Comparison of ENCODE assay signal across 23 mouse cellular contexts in the genomic region with DNA sequence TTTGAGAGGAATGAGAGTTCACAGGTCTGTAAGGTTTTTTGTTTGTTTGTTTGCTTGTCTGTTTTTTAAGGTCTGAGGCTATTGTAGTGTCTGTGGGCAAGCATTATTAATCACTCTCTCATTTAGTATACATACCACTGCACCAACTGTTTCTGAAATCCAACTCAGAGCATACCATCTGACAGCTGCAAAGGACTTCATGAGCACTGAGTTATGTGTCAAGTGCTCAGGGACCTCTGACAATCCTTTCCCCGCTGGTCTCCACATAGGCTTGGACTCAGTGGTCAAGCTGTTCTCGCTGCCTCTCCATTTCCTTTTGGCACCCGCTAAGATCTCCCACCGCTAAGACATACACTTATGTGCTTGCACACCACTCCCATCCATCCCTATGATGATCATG. TPM values are rescaled to one million over a fixed set of nuclear protein-coding genes. Genes with fewer than 3 reads are reported as not detected.
A peak's percentile ranks its signal among the peaks of the same experiment; 100 is the strongest.
DNase-seq lines count a peak whose midpoint lies in the region; ATAC-seq and TF ChIP-seq lines count a peak whose summit lies in the region.
"Had no signal": no experiment of that assay in that cellular context is flagged by ENCODE, and none has a peak within 500 bp of the region (broad histone marks: within the 10 kb centered on the region; RNA-seq: fewer than 3 reads in every experiment).

No protein-coding gene starts in this region.

- H3K79me2 ChIP-seq in myocyte (ENCODE audit: control insufficient read depth, insufficient read depth): no peaks in the 10 kb centered on the region

- no peaks in the 10 kb centered on the region for H3K4me1 ChIP-seq in heart, embryonic 10.5 days
- peaks cover 2% of the 10 kb centered on the region; the same call in 1 of the 2 replicates for H3K4me1 ChIP-seq in midbrain, embryonic 11.5 days (ENCODE audit: control insufficient read depth, insufficient read depth, low read length)
- H3K4me1 ChIP-seq in midbrain, embryonic 14.5 days (ENCODE audit: control insufficient read depth, insufficient read depth, low read length): 0 out of 2 replicates have a peak, but pooled peaks cover 3% of the 10 kb centered on the region
- H3K4me1 ChIP-seq in thymus, adult 2 months (replicated peaks; ENCODE audit: control insufficient read depth, insufficient read depth, low read length): peaks cover 9% of the 10 kb centered on the region

- peak; percentile 44 for DNase-seq in heart, adult 11 months
- DNase-seq in heart, embryonic 10.5 days (ENCODE audit: low spot score): no peak
- peak; percentile 37 for DNase-seq in midbrain, embryonic 11.5 days (ENCODE audit: low spot score, missing footprints)
- DNase-seq in midbrain, embryonic 14.5 days: no peak
- no peak for DNase-seq in thymus, adult 2 months
- DNase-seq in thymus, adult 18-20 months: no peak
- DNase-seq in kidney, postnatal 10 days: no peak
- DNase-seq: adrenal gland, adult 2 months; adrenal gland, adult 8-10 months; adrenal gland, postnatal 10 days; adrenal gland, postnatal 14 days; adrenal gland, postnatal 25 days; adrenal gland, postnatal 36 days; B cell, adult 2 months; cerebellum, adult 11 months; cerebellum, adult 11-12 months had no signal

- TF ChIP-seq POLR2A in thymus, adult 2 months (IDR thresholded peaks at IDR 0.05; ENCODE audit: control insufficient read depth, extremely low read depth, insufficient read depth, low read length, poor library complexity): no peak
- no peak for TF ChIP-seq POLR2A in myocyte (IDR thresholded peaks at IDR 0.05; ENCODE audit: insufficient read length, low read depth)

- no peak overlapping the region for H3ac ChIP-seq in myocyte (ENCODE audit: control insufficient read depth, insufficient read length)

- H3K27ac ChIP-seq in heart, embryonic 10.5 days: no peak overlapping the region
- H3K27ac ChIP-seq in midbrain, embryonic 11.5 days (ENCODE audit: low read depth, low read length): no peak overlapping the region
- no peak overlapping the region for H3K27ac ChIP-seq in midbrain, embryonic 14.5 days (replicated peaks; ENCODE audit: low read depth, low read length)
- H3K27ac ChIP-seq in thymus, adult 2 months (ENCODE audit: control insufficient read depth, insufficient read depth, low read length): peak overlapping the region; percentile 45; the same call in 1 of the 2 replicates

- TF ChIP-seq CTCF in thymus, adult 2 months (IDR thresholded peaks at IDR 0.05; ENCODE audit: borderline replicate concordance, control insufficient read depth, extremely low read depth, insufficient read depth, low read length, poor library complexity): no peak

- H3K9me3 ChIP-seq in heart, embryonic 10.5 days: no peaks in the 10 kb centered on the region
- H3K9me3 ChIP-seq in midbrain, embryonic 11.5 days (ENCODE audit: control insufficient read depth, low read length): no peaks in the 10 kb centered on the region
- H3K9me3 ChIP-seq in midbrain, embryonic 14.5 days (ENCODE audit: control insufficient read depth, low read length): no peaks in the 10 kb centered on the region
- H3K9me3 ChIP-seq: G1E had no signal

- no peak overlapping the region for H3K9ac ChIP-seq in midbrain, embryonic 11.5 days (ENCODE audit: low read length)
- no peak overlapping the region for H3K9ac ChIP-seq in midbrain, embryonic 14.5 days (replicated peaks; ENCODE audit: low read length)

- 78% methylated on average over 4 of the region's 4 CpGs for WGBS in heart, embryonic 10.5 days
- WGBS in midbrain, embryonic 11.5 days: 88% methylated on average over 4 of the region's 4 CpGs
- 93% methylated on average over 4 of the region's 4 CpGs for WGBS in midbrain, embryonic 14.5 days
- WGBS in thymus, adult 2 months: 96% methylated on average over 4 of the region's 4 CpGs

- no peaks in the 10 kb centered on the region for H3K27me3 ChIP-seq in heart, embryonic 10.5 days (ENCODE audit: insufficient read depth, poor library complexity, severe bottlenecking)
- no peaks in the 10 kb centered on the region for H3K27me3 ChIP-seq in midbrain, embryonic 11.5 days (ENCODE audit: control insufficient read depth, insufficient read depth, low read length)
- H3K27me3 ChIP-seq in midbrain, embryonic 14.5 days (ENCODE audit: control insufficient read depth, insufficient read depth, low read length): no peaks in the 10 kb centered on the region
- no peaks in the 10 kb centered on the region for H3K27me3 ChIP-seq in thymus, adult 2 months (ENCODE audit: control insufficient read depth, insufficient read depth, low read length)
- no peaks in the 10 kb centered on the region for H3K27me3 ChIP-seq in myocyte (ENCODE audit: control insufficient read depth, insufficient read depth, insufficient read length)
- H3K27me3 ChIP-seq: CH12.LX had no signal

- no peak overlapping the region for H3K4me3 ChIP-seq in heart, embryonic 10.5 days
- no peak overlapping the region for H3K4me3 ChIP-seq in midbrain, embryonic 11.5 days (ENCODE audit: low read depth, low read length)
- H3K4me3 ChIP-seq in midbrain, embryonic 14.5 days (replicated peaks; ENCODE audit: low read depth, low read length): no peak overlapping the region
- no peak overlapping the region for H3K4me3 ChIP-seq in thymus, adult 2 months (ENCODE audit: control insufficient read depth, insufficient read depth, low read length)
- no peak overlapping the region for H3K4me3 ChIP-seq in myocyte

- no peak overlapping the region for H3K4me2 ChIP-seq in midbrain, embryonic 11.5 days
- H3K4me2 ChIP-seq in midbrain, embryonic 14.5 days (ENCODE audit: low read length): no peak overlapping the region
- no peak overlapping the region for H3K4me2 ChIP-seq in myocyte (ENCODE audit: low read depth)

- ATAC-seq in midbrain, embryonic 11.5 days (ENCODE audit: low FRiP score): no peak
- no peak for ATAC-seq in midbrain, embryonic 14.5 days (ENCODE audit: low FRiP score, low TSS enrichment)
- ATAC-seq: activated CD4-positive, CD25-positive, alpha-beta regulatory T cell, adult 4 months; CD4-positive, CD25-positive, alpha-beta regulatory T cell, adult 4 months; Patski had no signal

- no peaks in the 10 kb centered on the region for H3K36me3 ChIP-seq in heart, embryonic 10.5 days
- H3K36me3 ChIP-seq in midbrain, embryonic 11.5 days (ENCODE audit: control insufficient read depth, insufficient read depth, low read length): no peaks in the 10 kb centered on the region
- H3K36me3 ChIP-seq in midbrain, embryonic 14.5 days (ENCODE audit: control insufficient read depth, insufficient read depth, low read length): no peaks in the 10 kb centered on the region
- H3K36me3 ChIP-seq in thymus, adult 2 months (ENCODE audit: control insufficient read depth, insufficient read depth, low read length): no peaks in the 10 kb centered on the region
- no peaks in the 10 kb centered on the region for H3K36me3 ChIP-seq in myocyte (ENCODE audit: control insufficient read depth, insufficient read depth)
- H3K36me3 ChIP-seq: G1E had no signal

TF ChIP-seq in myocyte, 11 proteins besides CTCF, POLR2A, EP300 and RAD21:
- peak in 2 of 3 experiments; percentile 19 to 56 for TF ChIP-seq MYOG (IDR thresholded peaks at IDR 0.05; ENCODE audit: control insufficient read depth in 1 of 3, insufficient read depth in 1 of 3, insufficient read length in 2 of 3, low read depth in 2 of 3)
- TF ChIP-seq CEBPB (IDR thresholded peaks at IDR 0.05; ENCODE audit: insufficient read depth, poor library complexity, severe bottlenecking): no peak
- TF ChIP-seq MYOD1 (IDR thresholded peaks at IDR 0.05; ENCODE audit: control insufficient read depth in 1 of 3, insufficient read length in 2 of 3, low read depth in 2 of 3): peak in 2 of 3 experiments; percentile 39 to 56

RNA-seq across cellular contexts. Expression of a gene that starts 4.3 kb away (rescaled TPM):
- polyA plus RNA-seq in heart, embryonic 10.5 days (2016; fragmentation: Nextera tagmentation; extraction: Ambion mirVana): 4.7 and 5.3 TPM in 2 replicates
- polyA plus RNA-seq in midbrain, embryonic 11.5 days (2014; fragmentation: Nextera tagmentation; extraction: Ambion mirVana): 4.7 and 5.0 TPM in 2 replicates
- polyA plus RNA-seq in midbrain, embryonic 14.5 days (2014; fragmentation: Nextera tagmentation; extraction: Ambion mirVana): 3.1 and 7.9 TPM in 2 replicates
- 5.5 and 7.4 TPM in 2 replicates for polyA plus RNA-seq in thymus, adult 2 months (2012; rRNA removed)
- 1.8 TPM for polyA plus RNA-seq in myocyte (2012; fragmentation: generic; extraction: Trizol)
- polyA plus RNA-seq: G1E had no signal

RNA-seq across cellular contexts. Expression of a gene that starts 18.9 kb away (rescaled TPM):
- polyA plus RNA-seq in heart, embryonic 10.5 days (2016; fragmentation: Nextera tagmentation; extraction: Ambion mirVana): 32.3 and 39.3 TPM in 2 replicates
- polyA plus RNA-seq in midbrain, embryonic 11.5 days (2014; fragmentation: Nextera tagmentation; extraction: Ambion mirVana): 28.7 and 31.4 TPM in 2 replicates
- 15.2 and 24.8 TPM in 2 replicates for polyA plus RNA-seq in midbrain, embryonic 14.5 days (2014; fragmentation: Nextera tagmentation; extraction: Ambion mirVana)
- polyA plus RNA-seq in thymus, adult 2 months (2012; rRNA removed): 119 and 136 TPM in 2 replicates
- polyA plus RNA-seq in myocyte (2012; fragmentation: generic; extraction: Trizol): 21.4 TPM
- polyA plus RNA-seq: G1E had no signal

RNA-seq across cellular contexts. Expression of a gene that starts 37.1 kb away (rescaled TPM):
- 0.16 and 0.21 TPM in 2 replicates for polyA plus RNA-seq in heart, embryonic 10.5 days (2016; fragmentation: Nextera tagmentation; extraction: Ambion mirVana)
- 0.50 and 0.78 TPM in 2 replicates for polyA plus RNA-seq in midbrain, embryonic 11.5 days (2014; fragmentation: Nextera tagmentation; extraction: Ambion mirVana)
- 0.15 and 8.8 TPM in 2 replicates for polyA plus RNA-seq in midbrain, embryonic 14.5 days (2014; fragmentation: Nextera tagmentation; extraction: Ambion mirVana)
- 6.1 and 7.8 TPM in 2 replicates for polyA plus RNA-seq in thymus, adult 2 months (2012; rRNA removed)
- polyA plus RNA-seq in myocyte (2012; fragmentation: generic; extraction: Trizol): 0.23 TPM
- polyA plus RNA-seq: G1E had no signal

RNA-seq across cellular contexts. Expression of a gene that starts 55.5 kb away (rescaled TPM):
- 0.94 and 1.1 TPM in 2 replicates for polyA plus RNA-seq in heart, embryonic 10.5 days (2016; fragmentation: Nextera tagmentation; extraction: Ambion mirVana)
- 0.22 and 0.33 TPM in 2 replicates for polyA plus RNA-seq in midbrain, embryonic 11.5 days (2014; fragmentation: Nextera tagmentation; extraction: Ambion mirVana)
- polyA plus RNA-seq in midbrain, embryonic 14.5 days (2014; fragmentation: Nextera tagmentation; extraction: Ambion mirVana): 0.98 and 1.3 TPM in 2 replicates
- polyA plus RNA-seq in thymus, adult 2 months (2012; rRNA removed): 1.6 and 2.2 TPM in 2 replicates
- 0.05 TPM for polyA plus RNA-seq in myocyte (2012; fragmentation: generic; extraction: Trizol)
- polyA plus RNA-seq: C2C12, G1E had no signal

Comparison
In these comparisons a context has a peak if more than half of its experiments do, and no peak if none do; other contexts are left out.
1. DNase-seq: peak in heart, adult 11 months (single experiment) and midbrain, embryonic 11.5 days (single experiment); none in heart, embryonic 10.5 days (single experiment), midbrain, embryonic 14.5 days (single experiment), thymus, adult 2 months (single experiment), thymus, adult 18-20 months (0 of 2) and kidney, postnatal 10 days (single experiment).